Mouse (Mus musculus): ENCODE results near the gene Tob2. TPM values are rescaled to one million over a fixed set of nuclear protein-coding genes. Genes with fewer than 3 reads are reported as not detected.

The Tob2 gene
- total RNA-seq, 2 experiments from 2014 or later, result 151 to 205 TPM

DNA sequence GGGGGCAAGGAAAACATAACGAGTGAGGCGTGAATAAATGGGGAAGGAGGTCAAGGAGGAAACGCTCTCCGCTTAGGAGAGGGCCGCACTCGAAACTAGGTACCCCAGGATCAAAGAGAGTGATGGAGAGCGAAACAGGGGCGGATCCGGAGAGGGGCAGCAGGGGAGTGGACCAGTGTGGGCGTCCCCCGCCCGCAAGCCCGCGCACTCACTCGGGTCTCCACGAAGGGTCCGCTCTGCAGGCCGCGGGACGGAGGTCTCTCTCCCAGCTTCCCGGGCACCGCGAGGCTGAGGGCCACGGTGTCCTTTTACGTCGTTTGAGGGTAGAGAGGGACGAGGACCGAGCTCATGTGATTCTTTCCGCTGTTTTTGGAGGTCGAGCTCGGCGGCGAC, 876 bp downstream of the Tob2 start:
- no peak for TF ChIP-seq CTCF (IDR thresholded peaks at IDR 0.05)
- Histone ChIP-seq H3K27ac (peak overlapping the region; percentile 100), H3K4me3 (peak overlapping the region; percentile 80)
- intact Hi-C loops (cut with DNase I), result loop anchor here (10.0 kb wide), 1 partner anchor 487 kb away; no protein-coding TSS in a partner anchor
- no peak for DNase-seq

DNA sequence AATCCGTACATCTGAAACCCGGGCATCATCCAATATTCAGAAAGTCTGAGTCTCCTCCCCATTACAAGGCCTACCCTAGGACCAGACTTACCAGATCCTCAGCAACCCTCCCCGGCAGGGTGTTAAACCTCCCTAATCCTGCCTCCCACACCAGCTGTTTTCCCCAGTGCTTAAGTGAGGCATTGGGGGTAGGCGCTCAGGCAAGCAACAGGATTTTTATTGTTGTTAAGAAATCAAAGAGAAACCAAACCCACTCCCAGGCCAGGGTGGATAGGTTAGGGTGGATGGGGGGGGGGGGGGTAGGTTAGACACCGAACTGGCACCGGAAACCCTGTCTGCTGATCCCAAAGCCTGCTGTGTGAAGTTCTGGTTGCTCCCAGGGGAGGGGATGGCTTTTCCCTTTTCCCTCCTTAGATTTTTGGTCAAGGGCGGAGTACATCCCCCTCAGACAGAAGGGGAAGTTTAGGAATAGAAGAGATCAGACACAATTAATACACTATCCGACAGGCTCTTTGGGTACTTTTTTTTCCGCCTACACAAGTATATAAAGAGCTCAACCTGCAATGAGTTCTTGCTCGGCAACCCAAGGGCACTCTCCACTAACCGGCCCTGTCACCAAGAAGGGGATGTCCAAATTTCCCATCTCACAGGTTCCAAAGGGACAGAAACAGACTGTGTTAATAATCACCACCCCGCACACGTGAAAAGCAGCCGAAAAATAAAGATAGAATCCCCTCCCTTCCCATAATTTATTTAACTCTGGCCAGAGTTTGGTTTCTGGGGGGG, 1.5 kb downstream of the Tob2 start:
- TF ChIP-seq CTCF (IDR thresholded peaks at IDR 0.05), result no peak
- peak overlapping the region; percentile 100 for H3K27ac ChIP-seq
- intact Hi-C loops (cut with DNase I), result loop anchor here (10.0 kb wide), 1 partner anchor 488 kb away; no protein-coding TSS in a partner anchor
- peak overlapping the region; percentile 80 for H3K4me3 ChIP-seq
- DNase-seq, result peak; percentile 57

DNA sequence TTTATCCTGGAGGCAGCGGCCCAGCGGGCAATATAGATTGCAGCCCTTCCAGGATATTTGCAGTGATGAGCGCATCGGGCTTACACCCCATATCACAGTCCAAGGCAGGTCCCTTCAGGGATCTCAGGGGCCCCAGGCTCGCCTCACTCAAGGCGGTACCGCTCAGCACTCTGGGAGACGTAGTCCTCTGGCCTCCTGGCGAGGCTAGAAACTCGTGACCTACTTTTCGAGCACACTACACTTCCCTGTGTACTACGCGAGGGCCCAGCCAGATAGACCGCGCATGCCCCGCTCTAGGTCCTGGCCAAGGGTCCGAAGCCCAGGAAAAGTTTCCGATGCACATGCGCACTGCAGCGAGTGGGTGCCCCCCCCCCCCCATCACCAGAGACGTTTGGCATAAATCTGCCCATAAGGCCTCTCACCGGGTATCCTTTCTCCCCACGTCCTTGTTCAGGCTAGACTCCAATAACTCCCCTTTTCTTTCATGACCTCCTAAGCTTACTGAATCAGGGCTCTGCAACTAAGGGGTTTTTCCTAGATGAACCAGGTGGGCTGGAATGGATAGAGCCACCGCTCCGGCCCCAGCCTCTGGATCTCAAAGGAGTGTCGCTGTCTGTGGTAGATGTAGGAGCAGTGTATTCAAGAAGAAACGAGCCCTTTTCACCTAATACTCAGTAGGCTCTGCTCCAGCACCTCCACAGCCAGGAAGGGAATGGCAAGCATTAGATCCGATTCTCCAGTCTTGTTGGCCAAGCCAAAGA, 2.4 kb downstream of the Tob2 start:
- intact Hi-C loops (cut with DNase I), result loop anchor here (10.0 kb wide), 1 partner anchor 489 kb away; no protein-coding TSS in a partner anchor

DNA sequence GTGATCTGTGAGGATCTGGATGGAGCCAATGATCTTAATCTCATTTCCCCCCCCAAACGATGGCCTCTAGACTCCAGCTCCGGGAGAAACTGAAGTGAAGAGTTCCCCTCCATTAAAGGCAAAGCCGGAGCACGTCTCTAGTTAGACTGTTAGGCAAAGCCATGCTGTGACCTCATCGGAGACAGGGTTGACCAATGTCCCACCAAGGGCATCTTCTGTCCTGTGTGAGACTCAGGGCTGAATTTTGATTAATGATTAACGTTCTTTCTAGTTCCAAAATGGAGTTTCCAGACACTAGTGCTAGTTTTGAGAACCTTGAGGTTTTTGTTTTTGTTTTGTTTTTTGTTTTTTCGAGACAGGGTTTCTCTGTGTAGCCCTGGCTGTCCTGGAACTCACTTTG, 5.5 kb downstream of the Tob2 start:
- H3K4me3 ChIP-seq, result peak overlapping the region; percentile 80
- H3K27ac ChIP-seq, result peak overlapping the region; percentile 100
- peak; percentile 22 for DNase-seq
- intact Hi-C loops (cut with DNase I), result loop anchor here (10.0 kb wide), 1 partner anchor 492 kb away; no protein-coding TSS in a partner anchor
- TF ChIP-seq CTCF (IDR thresholded peaks at IDR 0.05), result no peak

More for the DNA sequence above, 2.4 kb downstream of the Tob2 start:
- peak; percentile 94 for DNase-seq
- no peak; the same call in 1 of the 2 replicates for TF ChIP-seq CTCF (IDR thresholded peaks at IDR 0.05)
- Histone ChIP-seq H3K27ac (peak overlapping the region; percentile 100), H3K4me3 (peak overlapping the region; percentile 80)

DNA sequence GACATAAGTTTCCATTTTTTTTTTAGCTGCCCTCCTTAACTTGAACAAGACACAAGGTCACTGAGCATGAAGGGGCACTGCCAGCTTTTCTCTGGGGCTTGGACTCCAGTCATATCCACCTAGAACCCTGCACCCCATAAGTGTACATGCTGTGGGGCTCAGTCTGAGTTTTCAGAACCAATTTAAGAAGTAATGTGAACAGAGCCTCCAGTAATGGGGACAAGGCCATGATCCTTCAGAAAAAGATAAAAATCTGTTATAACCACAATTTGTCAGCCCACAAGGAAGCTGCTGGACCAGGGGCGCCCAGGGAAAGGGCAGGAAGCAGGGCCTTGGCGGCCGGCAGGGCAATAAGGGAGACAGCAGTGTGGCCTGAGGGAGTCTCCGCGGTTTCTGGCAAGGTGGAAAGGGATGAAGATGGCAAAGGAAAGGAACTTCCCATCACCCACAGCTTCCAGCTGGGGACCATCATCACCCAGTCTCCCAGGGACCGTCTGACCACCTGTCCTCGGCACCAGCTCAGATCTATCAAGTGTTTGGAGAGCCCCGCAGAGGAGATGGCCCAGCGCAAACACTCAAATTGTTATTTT, 6.1 kb downstream of the Tob2 start:
- H3K4me3 ChIP-seq, result peak overlapping the region; percentile 80
- no peak for TF ChIP-seq CTCF (IDR thresholded peaks at IDR 0.05)
- H3K27ac ChIP-seq, result peak overlapping the region; percentile 100
- intact Hi-C loops (cut with DNase I), result loop anchor here (10.0 kb wide), 1 partner anchor 492 kb away; no protein-coding TSS in a partner anchor
- peak; percentile 50 for DNase-seq

DNA sequence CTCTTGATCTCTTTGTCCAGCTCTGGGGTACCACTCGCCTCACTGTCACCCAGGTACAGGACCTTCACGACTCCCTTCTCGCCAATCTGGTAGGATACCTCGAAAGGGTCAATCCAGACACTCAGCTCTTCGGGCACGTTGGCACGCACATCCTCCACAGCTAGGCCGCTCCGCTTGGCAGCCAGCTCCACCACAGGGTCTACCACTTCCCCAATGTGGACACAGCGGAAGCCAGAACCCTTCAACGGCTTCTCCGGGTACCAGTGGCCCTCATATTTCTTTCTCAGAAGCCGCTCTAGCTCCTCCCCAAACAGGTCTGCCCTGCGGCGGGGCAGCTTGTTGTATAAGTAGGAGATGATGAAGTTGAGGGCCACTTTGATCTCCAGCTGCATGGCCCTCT, 7.2 kb downstream of the Tob2 start:
- no peak for TF ChIP-seq CTCF (IDR thresholded peaks at IDR 0.05)
- peak; percentile 33 for DNase-seq
- intact Hi-C loops (cut with DNase I), result loop anchor here (10.0 kb wide), 1 partner anchor 493 kb away; no protein-coding TSS in a partner anchor
- Histone ChIP-seq H3K27ac (peak overlapping the region; percentile 100), H3K4me3 (peak overlapping the region; percentile 80)

DNA sequence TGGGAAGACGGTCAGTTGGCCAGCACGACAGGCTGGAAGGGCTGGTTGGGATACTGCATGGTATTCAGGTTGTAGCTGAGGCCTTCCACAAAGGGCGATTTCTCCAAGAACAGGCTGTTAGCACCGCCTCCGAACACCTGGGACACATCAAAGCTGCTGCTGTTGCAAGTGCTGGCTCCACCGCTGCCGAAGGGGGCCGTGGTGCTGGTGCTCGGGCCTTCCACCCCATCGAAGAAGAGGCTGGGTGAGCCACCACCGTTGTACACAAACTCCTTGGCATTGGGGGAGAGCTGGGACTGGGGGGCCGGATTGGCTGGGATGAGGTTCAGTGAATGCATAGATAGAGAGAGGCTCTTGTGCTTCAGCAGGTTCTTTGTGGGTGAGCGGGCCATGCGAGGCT, 7.9 kb downstream of the Tob2 start:
- no peak for TF ChIP-seq CTCF (IDR thresholded peaks at IDR 0.05)
- peak; percentile 45 for DNase-seq
- H3K4me3 ChIP-seq, result peak overlapping the region; percentile 80
- intact Hi-C loops (cut with DNase I), result loop anchor here (10.0 kb wide), 1 partner anchor 494 kb away; no protein-coding TSS in a partner anchor
- peak overlapping the region; percentile 100 for H3K27ac ChIP-seq

DNA sequence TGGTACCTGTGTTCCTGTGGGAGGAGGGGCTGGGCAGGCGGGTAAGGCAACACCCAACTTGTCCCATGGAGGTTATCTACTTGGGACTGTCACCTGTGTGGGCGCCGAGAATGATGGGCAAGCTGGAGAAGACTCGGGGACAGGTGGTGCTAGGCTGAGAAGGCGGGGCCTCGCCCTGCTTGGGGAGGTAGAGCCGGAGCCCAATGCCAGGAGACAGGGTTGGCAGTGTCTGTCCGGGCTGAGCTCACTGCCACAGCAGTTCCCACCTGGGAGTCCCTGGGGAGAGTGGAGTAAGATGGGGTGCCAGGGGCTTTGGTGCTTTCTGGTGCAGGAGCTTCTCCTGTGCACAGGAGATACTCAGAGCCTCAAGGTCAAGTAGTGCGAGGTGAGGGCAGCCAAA, 9.5 kb downstream of the Tob2 start:
- intact Hi-C loops (cut with DNase I), result no loop called here
- peak overlapping the region; percentile 100 for H3K27ac ChIP-seq

DNA sequence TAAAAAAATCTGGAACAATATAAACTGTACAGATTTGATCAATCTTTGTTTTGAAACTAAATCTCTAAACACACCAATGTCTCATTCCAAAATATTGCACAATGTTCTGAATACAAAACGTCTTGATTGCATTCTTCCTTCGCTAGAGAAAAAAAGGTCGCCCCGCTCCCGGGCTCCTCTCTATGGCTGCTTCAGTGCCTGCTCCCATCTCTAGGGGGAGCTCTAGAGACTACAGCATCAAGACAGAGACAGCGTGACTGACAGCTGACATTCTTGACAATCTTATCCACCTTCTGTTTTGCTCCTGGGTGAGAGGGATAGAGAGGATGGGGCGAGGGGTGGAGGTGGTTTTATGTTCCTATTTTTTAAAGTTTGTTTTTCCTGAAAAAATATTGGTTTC, 10.3 kb downstream of the Tob2 start:
- DNase-seq, result peak; percentile 77
- peak overlapping the region; percentile 39 for H3K4me3 ChIP-seq
- TF ChIP-seq CTCF (IDR thresholded peaks at IDR 0.05), result peak; percentile 98
- peak overlapping the region; percentile 100 for H3K27ac ChIP-seq
- intact Hi-C loops (cut with DNase I), result no loop called here

More for the DNA sequence above, 9.5 kb downstream of the Tob2 start:
- DNase-seq, result peak; percentile 82
- H3K4me3 ChIP-seq, result peak overlapping the region; percentile 80
- TF ChIP-seq CTCF (IDR thresholded peaks at IDR 0.05), result no peak

DNA sequence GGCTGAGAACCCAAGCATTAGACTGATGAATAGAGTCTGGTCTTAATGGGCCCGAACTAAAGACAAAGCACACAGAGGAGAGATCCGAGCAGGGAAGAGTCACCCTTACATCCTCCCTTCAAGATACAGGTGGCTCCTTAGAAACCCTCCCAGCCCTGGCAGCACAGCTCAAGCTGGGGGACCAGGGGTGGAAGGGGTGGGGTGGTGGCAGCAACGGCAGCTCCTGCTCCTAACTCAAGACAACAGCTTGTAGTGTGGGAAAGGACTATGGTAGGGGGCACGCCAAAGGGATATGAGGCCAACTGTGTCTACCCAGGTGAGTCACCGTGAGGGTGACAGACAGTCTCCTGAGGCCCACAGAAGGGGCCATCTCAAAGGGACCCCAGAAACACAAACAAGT, 10.7 kb downstream of the Tob2 start:
- Histone ChIP-seq H3K27ac (peak overlapping the region; percentile 100), H3K4me3 (peak overlapping the region; percentile 39)
- TF ChIP-seq CTCF (IDR thresholded peaks at IDR 0.05), result no peak
- peak; percentile 33 for DNase-seq
- intact Hi-C loops (cut with DNase I), result no loop called here

DNA sequence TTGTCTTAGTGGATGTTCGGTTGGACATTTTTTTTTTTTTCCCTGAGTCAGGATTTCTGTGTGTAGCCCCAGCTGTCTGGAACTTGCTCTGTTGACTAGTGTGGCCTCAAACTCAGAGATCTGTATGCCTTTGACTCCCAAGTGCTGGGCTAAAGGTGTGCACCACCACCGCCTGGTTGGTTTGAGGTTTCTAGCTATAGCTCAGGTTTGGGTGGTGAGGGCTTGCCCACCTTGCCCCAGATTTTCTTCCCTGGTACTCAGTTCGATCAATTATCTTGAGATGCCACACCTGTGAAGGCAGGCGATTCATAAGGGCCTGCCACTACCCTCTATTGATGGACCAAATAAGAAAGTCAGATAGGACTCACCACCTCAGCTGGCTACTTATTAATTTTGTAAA, 11.4 kb downstream of the Tob2 start:
- H3K4me3 ChIP-seq, result no peak overlapping the region
- intact Hi-C loops (cut with DNase I), result no loop called here
- no peak for TF ChIP-seq CTCF (IDR thresholded peaks at IDR 0.05)
- no peak for DNase-seq
- H3K27ac ChIP-seq, result peak overlapping the region; percentile 100

DNA sequence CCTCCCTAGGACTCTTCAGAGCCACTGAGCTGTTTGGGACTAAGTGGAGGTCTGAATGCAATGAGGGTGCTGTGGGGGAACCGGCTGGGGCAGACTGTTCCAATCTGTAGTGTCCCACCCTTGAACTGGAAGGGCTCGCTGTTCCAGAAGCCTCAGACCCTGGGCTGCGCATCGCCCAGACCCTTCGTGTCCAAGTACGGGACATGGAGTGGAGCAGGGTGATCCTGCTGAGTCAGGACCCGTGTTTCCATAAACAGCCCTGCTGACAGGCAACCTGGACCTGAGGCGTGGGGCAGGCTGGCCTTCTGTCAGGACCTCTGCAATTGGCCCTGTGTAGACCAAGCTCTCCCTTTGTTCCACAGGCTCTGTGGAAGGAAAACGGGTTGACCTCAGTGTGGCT, 11.8 kb downstream of the Tob2 start:
- intact Hi-C loops (cut with DNase I), result no loop called here
- peak overlapping the region; percentile 100 for H3K27ac ChIP-seq
- peak; percentile 87 for DNase-seq
- no peak overlapping the region for H3K4me3 ChIP-seq
- TF ChIP-seq CTCF (IDR thresholded peaks at IDR 0.05), result no peak

Measured in gastrocnemius, adult 2 months (tissue).